Mouse (Mus musculus): Measurements from ENCODE around the gene Casp8ap2. TPM values are rescaled to one million over a fixed set of nuclear protein-coding genes. Genes with fewer than 3 reads are reported as not detected.

The Casp8ap2 gene
- total RNA-seq (2021), result 9.9 and 13.2 TPM in 2 replicates
- long read RNA-seq, experiment 1, partial matches to known transcripts, result 1 of 5 reads
- long read RNA-seq, experiment 1, other reads (novel, unspliced or antisense), result 4 of 5 reads
- long read RNA-seq, experiment 2, partial matches to known transcripts, result 1 of 1 reads
- long read RNA-seq, experiment 2, other reads (novel, unspliced or antisense), result 0 of 1 reads

DNA sequence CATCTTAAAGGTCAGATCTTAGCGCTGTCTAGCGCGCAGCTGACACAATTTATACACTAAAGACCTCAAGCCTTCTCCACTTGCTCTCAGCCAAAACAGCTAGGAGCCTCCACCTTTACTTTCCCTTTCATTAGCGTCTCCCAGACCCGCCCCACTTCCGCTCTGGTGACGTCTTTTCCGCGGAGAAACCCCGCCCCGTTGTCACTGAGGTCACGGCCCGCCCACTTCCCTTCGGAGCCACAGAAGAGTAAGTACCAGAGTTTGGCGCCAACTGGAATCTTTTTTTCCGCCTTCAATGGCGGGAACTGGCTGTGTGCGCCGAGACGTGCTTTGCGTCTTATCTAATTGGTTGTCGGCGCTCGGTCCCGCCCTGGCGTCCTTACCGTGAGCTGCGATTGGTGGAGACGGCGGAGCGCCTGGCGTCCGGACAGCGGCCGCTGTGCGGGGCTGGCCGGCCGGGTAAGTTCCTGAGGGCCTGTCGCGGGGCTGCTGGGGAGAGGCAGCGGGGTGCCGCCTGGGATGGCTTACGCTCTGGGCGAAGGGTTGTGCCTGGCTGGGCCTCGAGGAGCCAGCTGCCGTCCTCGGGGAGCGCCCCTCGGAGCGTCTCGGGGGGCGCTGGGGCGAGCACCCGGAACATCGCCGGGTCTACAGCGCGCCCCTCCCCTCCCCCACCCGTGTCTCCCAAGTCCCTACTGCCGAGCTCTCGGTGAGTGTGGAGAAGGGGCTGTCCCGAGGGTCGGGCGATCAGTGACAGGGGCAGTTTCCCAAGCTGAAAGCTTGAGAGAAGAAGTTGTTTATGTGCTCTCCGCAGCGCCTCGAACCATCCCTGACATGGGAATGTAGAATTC, at the start of gene Casp8ap2:
TSS of gene Casp8ap2 (plus strand) at position 418 of the 848 bp plus-strand sequence.
- DNase-seq, result peak; percentile 99

DNA sequence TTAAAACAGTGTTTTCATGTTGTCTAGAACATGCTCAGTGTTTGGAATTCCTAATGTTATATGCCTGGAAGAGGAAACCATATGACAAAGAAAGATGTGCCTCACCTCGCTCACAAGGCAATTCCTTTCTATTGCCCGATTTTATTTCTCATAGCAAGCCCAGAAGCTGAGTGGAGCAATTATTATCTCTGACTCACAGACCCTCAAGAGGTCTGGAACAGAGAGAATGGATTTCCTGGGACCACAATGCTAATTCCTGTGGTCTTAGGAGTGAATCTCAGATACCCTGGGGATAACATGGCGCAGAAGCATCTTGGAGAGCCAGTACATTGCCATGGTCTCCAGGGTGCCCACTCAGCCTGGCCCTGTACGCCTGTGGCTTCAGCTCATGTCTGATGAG, 46.2 kb upstream of the Casp8ap2 start:
- DNase-seq, result no peak

DNA sequence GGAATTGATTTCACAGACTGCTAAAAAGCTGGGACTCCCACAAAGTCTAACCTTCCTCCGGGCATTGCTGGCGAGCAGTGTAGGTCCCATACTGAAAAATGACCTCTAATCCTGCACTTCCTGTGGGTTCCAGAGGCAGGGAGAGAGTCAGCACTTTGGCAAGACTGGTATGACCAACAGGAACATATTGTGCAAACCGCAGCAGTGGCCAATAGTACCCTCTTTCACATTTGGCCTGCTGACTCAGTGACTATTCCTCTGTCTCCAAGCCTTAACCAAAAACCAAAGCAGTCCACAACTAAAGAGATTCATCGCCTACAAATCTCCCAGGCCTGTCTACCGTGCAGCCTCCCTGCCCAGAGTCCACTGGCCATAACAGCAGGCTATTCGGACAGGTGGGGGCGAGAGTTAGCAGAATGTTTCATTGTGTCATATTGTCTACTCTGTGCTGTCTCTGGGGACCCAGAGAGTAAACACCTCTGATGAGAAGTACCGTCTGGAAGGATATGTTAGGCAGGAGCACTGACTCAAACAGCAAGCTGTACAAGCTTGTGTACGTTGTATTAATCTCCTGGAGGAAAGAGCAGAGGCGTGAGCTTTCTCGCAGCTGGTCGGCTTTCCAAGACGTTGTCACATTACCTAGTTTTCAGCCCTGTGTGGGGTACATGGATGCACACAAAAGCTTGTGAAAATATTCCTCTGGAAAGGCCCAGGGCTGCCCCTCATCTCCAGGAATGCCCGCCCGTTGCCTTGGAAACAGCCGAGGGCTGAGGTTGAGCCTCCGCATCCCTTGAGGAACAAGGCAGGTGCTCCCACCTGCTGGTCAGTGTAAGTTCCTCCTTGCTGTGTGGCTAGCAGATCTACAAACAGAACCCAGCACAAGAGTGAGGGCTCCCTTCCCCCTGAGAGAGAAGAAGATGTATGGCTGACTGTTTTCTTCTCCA, 45.0 kb upstream of the Casp8ap2 start:
- peak; percentile 64 for DNase-seq

GRCm38 (mm10) chr4:32570939-32571317, 44.3 kb upstream of the Casp8ap2 start:
- DNase-seq, result no peak

- DNase-seq, result peak; percentile 13
Observed at GRCm38 (mm10) chr4:32571441-32571840, 43.8 kb upstream of the Casp8ap2 start.

GRCm38 (mm10) chr4:32572118-32572517, 43.1 kb upstream of the Casp8ap2 start:
- DNase-seq, result peak; percentile 66

DNA sequence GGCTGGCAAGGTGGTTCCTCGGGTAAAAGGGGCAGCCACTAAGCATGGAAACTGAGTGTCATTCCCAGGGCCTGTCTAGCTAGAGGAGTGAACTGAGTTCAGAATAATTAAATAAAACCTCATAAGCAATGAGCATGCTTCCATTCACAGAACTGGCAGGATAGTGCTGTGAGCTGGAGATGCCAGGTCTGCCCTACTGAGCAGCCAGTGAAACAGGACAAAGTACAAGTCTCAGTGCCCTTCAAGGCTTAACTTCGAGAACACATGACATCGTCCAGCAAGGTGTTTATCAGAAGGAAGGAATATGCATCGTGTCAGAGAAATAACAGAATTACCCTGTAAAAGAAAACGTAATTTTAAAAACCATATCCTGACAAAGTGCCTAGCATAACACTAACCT, 41.7 kb upstream of the Casp8ap2 start:
- no peak for DNase-seq

DNA sequence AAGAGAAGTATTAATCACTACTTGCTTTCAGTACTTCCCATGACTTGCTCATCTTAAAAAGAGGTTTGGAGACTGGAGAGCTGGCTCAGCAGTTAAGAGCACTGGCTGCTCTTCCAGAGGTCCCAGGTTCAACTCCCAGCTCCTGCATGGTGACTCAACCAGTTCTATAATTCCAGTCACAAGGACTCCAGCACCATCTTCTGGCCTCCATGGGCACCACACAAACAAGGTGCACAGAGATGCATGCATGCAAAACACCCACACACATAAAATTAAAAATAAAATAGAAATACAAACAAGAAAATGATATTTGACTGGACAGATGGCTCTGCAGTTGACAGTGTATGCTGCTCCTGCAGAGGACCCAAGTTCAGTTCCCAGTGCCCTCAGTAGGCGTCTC, 40.6 kb upstream of the Casp8ap2 start:
- DNase-seq, result no peak

DNA sequence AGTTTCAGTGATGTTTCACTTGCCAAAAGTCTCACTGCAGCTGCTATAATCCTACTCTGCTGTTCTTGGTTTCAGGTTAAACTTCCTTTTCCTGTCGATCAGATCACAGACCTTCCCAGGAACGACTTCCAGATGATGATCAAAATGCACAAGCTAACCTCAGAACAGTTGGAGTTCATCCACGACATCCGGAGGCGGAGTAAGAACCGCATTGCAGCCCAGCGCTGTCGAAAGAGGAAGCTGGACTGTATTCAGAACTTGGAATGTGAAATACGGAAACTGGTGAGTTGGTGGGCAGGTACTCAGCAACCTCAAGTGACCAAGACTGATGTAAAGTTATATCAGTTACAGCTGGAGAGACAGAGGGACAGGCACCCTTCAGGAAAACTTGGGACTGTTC, 40.1 kb upstream of the Casp8ap2 start:
- DNase-seq, result peak; percentile 21

- peak; percentile 5 for DNase-seq
Observed at GRCm38 (mm10) chr4:32579850-32580249, 35.4 kb upstream of the Casp8ap2 start.

DNA sequence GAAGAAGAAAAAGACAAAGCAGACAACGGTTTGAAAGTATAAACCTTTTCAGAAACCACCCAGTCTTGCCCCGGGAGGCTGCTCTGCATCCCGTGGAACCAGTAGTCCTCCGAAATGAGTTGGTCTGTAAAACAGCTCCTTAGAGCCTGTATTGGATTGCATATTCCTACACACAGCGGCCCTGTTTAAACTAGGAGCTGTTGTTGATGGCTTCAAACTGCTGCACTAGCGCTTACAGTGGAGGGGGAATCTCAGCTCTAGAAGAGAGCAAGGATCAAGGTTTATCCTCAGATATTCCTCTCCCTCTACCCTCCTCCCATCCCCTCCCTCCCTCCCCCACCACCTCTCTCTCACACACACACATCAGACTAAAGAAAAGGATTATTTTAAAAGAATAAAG, 31.1 kb upstream of the Casp8ap2 start:
- DNase-seq, result no peak

GRCm38 (mm10) chr4:32586596-32586995, 28.7 kb upstream of the Casp8ap2 start:
- peak; percentile 80 for DNase-seq

DNA sequence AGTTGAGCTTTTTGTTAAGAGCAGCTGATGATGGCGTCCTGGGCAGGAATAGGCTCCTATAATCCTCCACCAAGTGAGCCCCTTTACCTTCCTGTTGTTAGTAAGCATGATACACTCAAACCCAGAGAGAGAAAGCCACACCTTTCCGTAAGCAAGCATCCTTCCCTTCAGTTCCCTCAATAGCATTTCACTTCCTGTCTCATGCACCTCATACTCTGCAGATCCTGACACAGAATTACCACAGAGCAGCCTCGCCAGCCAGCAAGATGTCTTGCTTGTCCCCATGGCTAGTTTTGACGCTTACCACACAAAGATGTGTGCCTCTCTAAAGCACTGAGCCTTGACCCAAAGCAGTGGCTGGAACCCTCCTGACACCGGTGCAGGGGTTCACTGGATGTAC, 27.7 kb upstream of the Casp8ap2 start:
- no peak for DNase-seq

- no peak for DNase-seq
Observed at GRCm38 (mm10) chr4:32588237-32588636, 27.0 kb upstream of the Casp8ap2 start.

- peak; percentile 84 for DNase-seq
Observed at GRCm38 (mm10) chr4:32601135-32601534, 14.1 kb upstream of the Casp8ap2 start.

DNA sequence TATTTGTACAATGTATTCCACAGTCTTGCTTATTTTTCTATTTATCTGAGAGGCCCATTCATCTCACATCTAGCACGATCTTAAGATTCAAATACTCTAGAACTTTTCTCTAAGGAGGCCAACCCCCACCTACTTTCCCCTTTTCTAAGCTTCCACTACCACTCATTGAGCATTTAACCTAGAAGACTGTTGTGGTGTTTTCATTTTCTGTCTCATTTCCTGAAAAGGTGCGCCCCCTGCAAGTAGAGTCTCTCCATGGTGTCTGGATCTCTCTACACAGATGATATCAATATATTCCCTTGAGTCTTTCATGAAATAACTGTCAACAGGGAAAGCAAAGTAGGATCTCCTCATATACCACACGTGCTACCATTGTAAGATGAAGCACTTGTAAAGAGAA, 12.6 kb upstream of the Casp8ap2 start, which contains the start of gene Gja10:
TSS of gene Gja10 (minus strand) at position 101 of the 400 bp plus-strand sequence.
- no peak for DNase-seq

GRCm38 (mm10) chr4:32621637-32622036, 6.4 kb downstream of the Casp8ap2 start:
- DNase-seq, result no peak

DNA sequence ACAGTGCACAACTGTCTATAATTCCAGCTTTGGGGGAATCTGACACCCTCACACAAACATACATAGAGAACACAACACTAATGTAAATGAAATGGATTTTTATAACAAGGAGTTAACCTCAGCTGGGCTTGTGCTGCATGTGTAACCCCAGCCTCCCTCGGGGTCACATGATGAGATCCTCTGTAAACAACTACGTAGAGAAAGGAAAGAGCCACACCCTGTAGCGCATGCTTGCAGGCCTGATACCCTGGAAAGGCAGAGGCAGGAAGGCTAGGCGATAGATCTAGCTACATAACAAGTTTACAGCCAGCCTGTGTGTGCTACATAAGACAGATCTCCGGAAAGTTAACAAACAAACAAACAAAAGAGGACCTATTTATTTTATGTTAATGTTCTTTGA, 36.4 kb downstream of the Casp8ap2 start:
- no peak for DNase-seq

DNA sequence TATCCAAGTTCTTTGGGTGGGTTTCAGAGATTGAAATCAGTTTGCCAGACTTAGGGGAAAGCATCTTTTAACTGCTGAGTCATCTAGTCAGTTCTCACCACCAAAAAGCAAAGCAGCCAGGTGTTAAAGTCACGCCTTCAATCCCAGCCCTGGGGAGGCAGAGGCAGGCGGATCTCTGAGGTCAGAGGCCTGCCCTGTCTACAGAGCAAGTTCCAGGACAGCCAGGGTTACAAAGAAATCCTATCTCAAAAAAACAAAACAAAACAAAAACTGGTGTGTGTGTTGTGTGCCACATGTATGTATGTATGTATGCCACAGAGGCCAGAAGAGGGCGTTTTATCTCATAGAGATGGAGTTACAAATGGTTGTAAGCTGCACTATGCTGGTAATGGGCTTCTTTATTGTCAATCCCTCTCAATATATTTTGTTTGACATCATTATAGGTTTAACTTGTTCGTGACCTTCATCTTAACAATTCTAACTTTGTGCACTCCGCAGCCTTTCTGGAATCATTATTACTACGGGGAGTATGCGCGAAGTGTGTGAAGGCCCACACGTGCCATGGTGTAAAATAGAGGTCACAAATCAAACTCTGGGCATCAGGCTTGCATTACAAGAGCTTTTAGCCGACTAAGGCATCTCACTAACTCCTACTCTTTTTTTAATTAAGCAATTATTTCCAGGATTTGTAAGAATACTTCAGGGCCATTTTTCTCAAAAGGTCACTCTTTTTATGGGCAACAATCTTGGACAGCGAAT, 41.1 kb downstream of the Casp8ap2 start:
- no peak for DNase-seq

- DNase-seq, result peak; percentile 97
Observed at GRCm38 (mm10) chr4:32656918-32657662, 41.8 kb downstream of the Casp8ap2 start, which contains the start of gene Mdn1. Mdn1 (plus strand) TSS chr4:32657119.

GRCm38 (mm10) chr4:32665843-32666242, 50.6 kb downstream of the Casp8ap2 start:
- DNase-seq, result no peak

Data from adrenal gland, postnatal 14 days (tissue).